Mouse (Mus musculus): ENCODE results near the gene Synj2.

The Synj2 gene

GRCm38 (mm10) chr17:6036458-6036857 lies 95.4 kb downstream of the Synj2 start:
- no peak for DNase-seq (ENCODE audit: low spot score in 2 of 2)

GRCm38 (mm10) chr17:6036872-6037271 lies 95.8 kb downstream of the Synj2 start:
- no peak for DNase-seq (ENCODE audit: low spot score in 2 of 2)

GRCm38 (mm10) chr17:6037507-6037906 lies 96.4 kb downstream of the Synj2 start:
- DNase-seq (ENCODE audit: low spot score in 2 of 2): no peak

GRCm38 (mm10) chr17:6052801-6053200 lies 111.7 kb downstream of the Synj2 start:
- DNase-seq (ENCODE audit: low spot score in 2 of 2): no peak

- DNase-seq (ENCODE audit: low spot score in 2 of 2): no peak
Measured at GRCm38 (mm10) chr17:6054934-6055355, 113.9 kb downstream of the Synj2 start.

- DNase-seq (ENCODE audit: low spot score in 2 of 2): no peak
Measured at GRCm38 (mm10) chr17:6062793-6063192, 121.7 kb downstream of the Synj2 start.

GRCm38 (mm10) chr17:6063532-6063931 lies 122.5 kb downstream of the Synj2 start:
- DNase-seq (ENCODE audit: low spot score in 2 of 2): no peak

GRCm38 (mm10) chr17:6066021-6066420 lies 124.9 kb downstream of the Synj2 start:
- DNase-seq (ENCODE audit: low spot score in 2 of 2): no peak

GRCm38 (mm10) chr17:6067613-6068012 lies 126.5 kb downstream of the Synj2 start:
- no peak for DNase-seq (ENCODE audit: low spot score in 2 of 2)

GRCm38 (mm10) chr17:6069866-6070265 lies 128.8 kb downstream of the Synj2 start:
- DNase-seq (ENCODE audit: low spot score in 2 of 2): no peak

GRCm38 (mm10) chr17:6073405-6073804 lies 132.3 kb downstream of the Synj2 start:
- no peak for DNase-seq (ENCODE audit: low spot score in 2 of 2)

- peak; percentile 94 to 98 for DNase-seq (ENCODE audit: low spot score in 2 of 2)
Measured at GRCm38 (mm10) chr17:6079287-6080122, 138.4 kb downstream of the Synj2 start, which contains the start of the genes Serac1 and Gtf2h5. Serac1 (minus strand) TSS chr17:6079741. Gtf2h5 (plus strand) TSS chr17:6079786.

GRCm38 (mm10) chr17:6083323-6083890 lies 142.3 kb downstream of the Synj2 start:
- DNase-seq (ENCODE audit: low spot score in 2 of 2): no peak

- DNase-seq (ENCODE audit: low spot score in 2 of 2): no peak
Measured at GRCm38 (mm10) chr17:6091604-6092003, 150.5 kb downstream of the Synj2 start.
